Mouse (Mus musculus) midbrain, embryonic 11.5 days (tissue): ENCODE measurements around the gene Kdm4b. TPM values are rescaled to one million over a fixed set of nuclear protein-coding genes. Genes with fewer than 3 reads are reported as not detected.

Experiments
- ATAC-seq: fragments of 200-750 bp; cut with Nextera tagmentation; 2 replicates; pipeline ENCODE4 v1.8.0; 2017; ENCODE audit warnings: moderate TSS enrichment, moderate library complexity; ENCODE audit not compliant: low FRiP score
- DNase-seq: peaks from one replicate; pipeline ENCODE4 v3.0.0; 2015; ENCODE audit warnings: low spot score; ENCODE audit errors: missing footprints
- H3K27ac ChIP-seq: fragments of 300-500 bp; sonication (generic); 2 replicates; pipeline ENCODE4 v1.5.1; 2014; ENCODE audit warnings: low read depth, low read length
- H3K27me3 ChIP-seq: fragments of 300-500 bp; sonication (generic); 2 replicates; pipeline ENCODE4 v1.6.1; 2014; ENCODE audit warnings: mild to moderate bottlenecking, low read length, moderate library complexity, mixed read lengths; ENCODE audit not compliant: control insufficient read depth, insufficient read depth
- H3K36me3 ChIP-seq: fragments of 300-500 bp; sonication (generic); 2 replicates; pipeline ENCODE4 v1.6.1; 2014; ENCODE audit warnings: mild to moderate bottlenecking, low read length, moderate library complexity, mixed read lengths; ENCODE audit not compliant: control insufficient read depth, insufficient read depth
- H3K4me1 ChIP-seq: fragments of 300-500 bp; sonication (generic); 2 replicates; pipeline ENCODE4 v1.6.1; 2014; ENCODE audit warnings: low read length; ENCODE audit not compliant: control insufficient read depth, insufficient read depth
- H3K4me2 ChIP-seq: fragments of 300-500 bp; sonication (generic); 2 replicates; pipeline ENCODE4 v1.6.1; 2014; ENCODE audit warnings: mild to moderate bottlenecking, moderate library complexity
- H3K4me3 ChIP-seq: fragments of 300-500 bp; sonication (generic); 2 replicates; pipeline ENCODE4 v1.5.1; 2014; ENCODE audit warnings: low read depth, low read length
- H3K9ac ChIP-seq: fragments of 300-500 bp; sonication (generic); 2 replicates; pipeline ENCODE4 v1.6.1; 2014; ENCODE audit warnings: low read length
- H3K9me3 ChIP-seq: fragments of 300-500 bp; sonication (generic); 2 replicates; pipeline ENCODE4 v1.6.1; 2016; ENCODE audit warnings: low read length; ENCODE audit not compliant: control insufficient read depth
- WGBS: fragments of 180-500 bp; shearing (Covaris S2); extraction: QIAGEN DNeasy Blood & Tissue Kit; methylation state at CpG from one replicate; pipeline ENCODE4 v1.1.7; 2014; 5-methylcytosine and 5-hydroxymethylcytosine counted together
- polyA plus RNA-seq: library from polyadenylated mRNA; unstranded; fragments of >200 nt; fragmentation: Nextera tagmentation; extraction: Ambion mirVana; gene quantifications from 2 replicates; pipeline ENCODE4 v1.2.1, GENCODE M21; 2014

Gene Kdm4b
- polyA plus RNA-seq, 1 experiment from 2014 or later, result 39.6 TPM

GRCm38 (mm10) chr17:56331256-56331655 lies 5.4 kb downstream of the Kdm4b start:
- no peak for ATAC-seq
- no peak overlapping the region for H3K9ac ChIP-seq
- H3K4me1 ChIP-seq, result peaks cover 16% of the 10 kb centered on the region
- H3K27me3 ChIP-seq, result no peaks in the 10 kb centered on the region
- H3K4me2 ChIP-seq, result no peak overlapping the region
- H3K27ac ChIP-seq, result no peak overlapping the region
- no peak for DNase-seq
- H3K4me3 ChIP-seq, result no peak overlapping the region
- no peaks in the 10 kb centered on the region for H3K9me3 ChIP-seq
- H3K36me3 ChIP-seq, result no peaks in the 10 kb centered on the region

GRCm38 (mm10) chr17:56332987-56333386 lies 7.1 kb downstream of the Kdm4b start:
- peaks cover 3% of the 10 kb centered on the region for H3K4me1 ChIP-seq
- no peak for DNase-seq
- no peak overlapping the region for H3K4me3 ChIP-seq
- H3K27ac ChIP-seq, result no peak overlapping the region
- no peaks in the 10 kb centered on the region for H3K27me3 ChIP-seq
- H3K36me3 ChIP-seq, result no peaks in the 10 kb centered on the region
- ATAC-seq, result no peak
- WGBS, result 38% methylated on average over 8 of the region's 8 CpGs
- no peak overlapping the region for H3K4me2 ChIP-seq
- H3K9me3 ChIP-seq, result no peaks in the 10 kb centered on the region
- no peak overlapping the region for H3K9ac ChIP-seq

- no peaks in the 10 kb centered on the region for H3K27me3 ChIP-seq
- H3K9ac ChIP-seq, result no peak overlapping the region
- H3K9me3 ChIP-seq, result no peaks in the 10 kb centered on the region
- H3K27ac ChIP-seq, result no peak overlapping the region
- DNase-seq, result peak; percentile 91
- no peaks in the 10 kb centered on the region for H3K4me1 ChIP-seq
- H3K4me2 ChIP-seq, result no peak overlapping the region
- no peaks in the 10 kb centered on the region for H3K36me3 ChIP-seq
- WGBS, result 67% methylated on average over 4 of the region's 4 CpGs
- ATAC-seq, result peak; percentile 8; the same call in 1 of the 2 replicates
- no peak overlapping the region for H3K4me3 ChIP-seq
Observed at GRCm38 (mm10) chr17:56337190-56337589, 11.3 kb downstream of the Kdm4b start.

GRCm38 (mm10) chr17:56337791-56338190 lies 11.9 kb downstream of the Kdm4b start:
- Histone ChIP-seq H3K4me2 (no peak overlapping the region), H3K4me3 (no peak overlapping the region), H3K9me3 (no peaks in the 10 kb centered on the region), H3K27me3 (no peaks in the 10 kb centered on the region), H3K36me3 (no peaks in the 10 kb centered on the region), H3K9ac (no peak overlapping the region), H3K27ac (no peak overlapping the region), H3K4me1 (no peaks in the 10 kb centered on the region)
- 92% methylated on average over 6 of the region's 6 CpGs for WGBS
- ATAC-seq (no peak), DNase-seq (no peak)

GRCm38 (mm10) chr17:56338909-56339308 lies 13.0 kb downstream of the Kdm4b start:
- H3K27me3 ChIP-seq, result no peaks in the 10 kb centered on the region
- WGBS, result 59% methylated on average over 4 of the region's 4 CpGs

GRCm38 (mm10) chr17:56340717-56341116 lies 14.9 kb downstream of the Kdm4b start:
- Histone ChIP-seq H3K27me3 (no peaks in the 10 kb centered on the region), H3K4me1 (no peaks in the 10 kb centered on the region), H3K4me3 (no peak overlapping the region), H3K27ac (no peak overlapping the region), H3K9ac (no peak overlapping the region), H3K4me2 (no peak overlapping the region), H3K9me3 (no peaks in the 10 kb centered on the region), H3K36me3 (no peaks in the 10 kb centered on the region)
- DNase-seq (no peak), ATAC-seq (no peak)

More at GRCm38 (mm10) chr17:56338909-56339308, 13.0 kb downstream of the Kdm4b start:
- Histone ChIP-seq H3K4me2 (no peak overlapping the region), H3K4me3 (no peak overlapping the region), H3K36me3 (no peaks in the 10 kb centered on the region), H3K4me1 (no peaks in the 10 kb centered on the region), H3K9me3 (no peaks in the 10 kb centered on the region), H3K27ac (no peak overlapping the region), H3K9ac (no peak overlapping the region)
- no peak for DNase-seq
- no peak; the same call in 1 of the 2 replicates for ATAC-seq

- ATAC-seq (no peak), DNase-seq (no peak)
- Histone ChIP-seq H3K9me3 (no peaks in the 10 kb centered on the region), H3K9ac (no peak overlapping the region), H3K4me3 (no peak overlapping the region), H3K4me1 (no peaks in the 10 kb centered on the region; the same call in 1 of the 2 replicates), H3K27ac (no peak overlapping the region), H3K36me3 (no peaks in the 10 kb centered on the region), H3K27me3 (no peaks in the 10 kb centered on the region), H3K4me2 (no peak overlapping the region)
- 94% methylated on average over 3 of the region's 3 CpGs for WGBS
Observed at GRCm38 (mm10) chr17:56343466-56343865, 17.6 kb downstream of the Kdm4b start.

- no peak overlapping the region for H3K27ac ChIP-seq
- H3K36me3 ChIP-seq, result no peaks in the 10 kb centered on the region
- no peaks in the 10 kb centered on the region for H3K27me3 ChIP-seq
- H3K4me1 ChIP-seq, result no peaks in the 10 kb centered on the region; the same call in 1 of the 2 replicates
- H3K4me3 ChIP-seq, result no peak overlapping the region
- no peak overlapping the region for H3K4me2 ChIP-seq
- 77% methylated on average over 2 of the region's 2 CpGs for WGBS
- ATAC-seq (no peak), DNase-seq (no peak)
- no peaks in the 10 kb centered on the region for H3K9me3 ChIP-seq
- H3K9ac ChIP-seq, result no peak overlapping the region
Observed at GRCm38 (mm10) chr17:56345364-56345763, 19.5 kb downstream of the Kdm4b start.

GRCm38 (mm10) chr17:56348128-56348527 lies 22.3 kb downstream of the Kdm4b start:
- DNase-seq, result no peak
- H3K9ac ChIP-seq, result no peak overlapping the region
- no peaks in the 10 kb centered on the region; the same call in 1 of the 2 replicates for H3K4me1 ChIP-seq
- no peaks in the 10 kb centered on the region for H3K9me3 ChIP-seq
- no peaks in the 10 kb centered on the region for H3K27me3 ChIP-seq
- no peak overlapping the region for H3K4me3 ChIP-seq
- no peak overlapping the region for H3K27ac ChIP-seq
- H3K4me2 ChIP-seq, result no peak overlapping the region
- WGBS, result 80% methylated on average over 4 of the region's 4 CpGs
- no peak for ATAC-seq
- H3K36me3 ChIP-seq, result 0 out of 2 replicates have a peak, but pooled peaks cover 2% of the 10 kb centered on the region
